Mouse (Mus musculus): ENCODE results near the gene Gadd45b.

Gadd45b gene

DNA sequence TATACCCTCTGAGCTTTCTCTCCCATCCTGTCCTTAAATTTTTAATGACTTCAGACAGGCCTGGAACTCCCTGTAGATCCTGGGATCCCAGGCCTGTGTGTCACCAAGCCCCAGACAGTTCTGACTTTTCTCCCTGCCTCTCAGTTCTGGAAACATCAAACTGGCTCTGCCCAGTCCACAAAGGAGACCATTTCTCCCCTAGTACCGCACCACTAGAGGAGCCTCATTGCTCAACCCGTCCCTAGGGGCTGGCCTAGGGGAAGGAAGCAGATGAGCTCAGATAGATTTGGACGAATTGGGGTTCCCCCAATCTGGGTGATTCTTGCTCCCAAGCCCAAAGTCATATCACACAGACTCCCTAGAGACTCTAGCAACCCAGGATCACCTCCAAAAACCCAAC is 5.4 kb downstream of the Gadd45b start:
- DNase-seq (ENCODE audit: low read depth, low spot score) = no peak

DNA sequence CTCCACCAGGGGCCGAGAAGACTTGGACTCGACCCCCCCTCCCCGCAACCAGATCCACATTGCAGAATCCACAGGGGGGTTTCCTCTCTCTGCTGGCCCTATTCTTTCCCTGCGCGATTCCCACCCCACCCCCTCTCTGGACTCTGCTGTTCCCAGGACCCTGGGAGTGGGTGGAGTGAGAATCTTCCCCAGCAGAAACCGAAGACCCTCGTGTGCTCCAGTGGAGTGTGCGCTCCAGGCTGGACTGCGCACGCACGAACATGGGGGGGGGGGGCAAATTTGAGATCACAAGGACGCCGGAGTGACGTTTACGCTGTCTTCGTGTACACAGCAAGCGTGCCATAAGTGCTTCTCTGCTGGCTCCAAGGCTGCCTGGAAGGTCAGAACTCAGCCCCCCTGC is 5.8 kb downstream of the Gadd45b start:
- DNase-seq (ENCODE audit: low read depth, low spot score) = no peak

DNA sequence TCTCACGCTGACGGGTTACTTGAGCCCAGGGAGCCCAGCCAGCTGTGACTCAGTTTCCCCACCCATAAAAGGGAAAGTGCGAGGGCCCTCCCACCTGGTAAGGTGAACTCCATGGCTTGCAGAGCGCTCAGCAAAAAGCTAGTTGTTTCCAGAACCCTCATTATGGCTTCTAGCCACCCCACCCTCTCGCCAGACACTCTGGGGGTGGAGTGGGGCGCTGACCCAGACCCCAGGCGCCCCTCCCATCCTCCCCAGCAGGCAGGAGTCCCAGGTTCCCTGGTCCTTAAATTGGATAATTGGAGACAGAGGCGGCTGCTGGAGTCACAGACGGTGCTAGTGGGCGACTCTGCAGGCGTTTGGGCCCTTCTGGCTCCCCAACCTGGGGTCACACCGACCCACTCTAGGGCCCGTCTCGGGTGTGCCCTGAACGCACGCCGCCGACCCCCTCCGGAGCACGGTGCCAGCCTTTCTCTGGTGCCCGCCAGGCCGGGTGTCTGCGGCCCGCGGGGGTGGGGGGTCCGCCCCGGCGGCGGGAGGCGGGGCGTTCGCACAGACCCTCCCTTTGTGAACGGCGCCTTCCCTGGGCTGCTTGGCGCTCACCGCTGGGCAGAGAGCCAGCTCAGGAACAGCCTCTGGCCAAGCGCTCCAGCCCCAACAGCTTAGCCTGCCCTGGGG is 6.4 kb downstream of the Gadd45b start:
- DNase-seq (ENCODE audit: low read depth, low spot score) = no peak

DNA sequence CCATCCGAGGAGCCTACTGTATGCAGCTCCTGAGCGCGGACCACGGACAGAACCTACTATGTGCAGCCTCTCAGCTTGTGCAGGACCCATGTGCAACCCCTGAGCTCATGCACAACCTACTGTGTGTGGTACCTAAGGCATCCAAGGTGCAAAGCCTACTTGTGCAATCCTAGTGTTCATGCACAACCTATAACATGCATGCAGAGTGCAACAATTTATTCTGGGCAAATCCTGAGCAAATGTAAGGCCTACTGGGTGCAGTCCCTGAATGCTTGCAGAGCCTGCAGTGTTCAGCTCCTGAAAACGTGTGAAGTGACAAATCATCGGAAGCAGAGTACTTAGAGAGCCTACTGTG is 6.9 kb downstream of the Gadd45b start:
- DNase-seq (ENCODE audit: low read depth, low spot score) = no peak

DNA sequence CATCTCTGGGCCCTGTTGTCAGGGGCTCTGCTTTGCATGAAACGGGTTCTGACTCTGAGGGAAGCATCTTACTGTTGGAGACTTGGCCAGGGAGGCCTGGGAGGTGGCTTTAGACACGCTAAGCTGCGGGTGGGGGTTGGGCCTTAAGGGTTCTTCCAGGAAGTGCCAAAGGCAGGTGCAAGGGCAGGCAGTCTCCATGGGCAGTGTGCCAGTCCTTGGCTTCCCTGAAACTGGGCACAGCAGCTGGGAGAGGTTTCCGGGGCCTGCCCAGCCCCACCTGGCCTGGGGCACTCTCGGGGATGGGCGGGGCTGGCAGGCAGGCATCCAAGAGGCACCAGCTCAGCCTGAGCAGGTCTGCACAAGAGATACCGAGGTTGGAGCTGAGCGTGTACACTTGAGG is 7.8 kb downstream of the Gadd45b start:
- peak; percentile 86 for DNase-seq (ENCODE audit: low read depth, low spot score)

DNA sequence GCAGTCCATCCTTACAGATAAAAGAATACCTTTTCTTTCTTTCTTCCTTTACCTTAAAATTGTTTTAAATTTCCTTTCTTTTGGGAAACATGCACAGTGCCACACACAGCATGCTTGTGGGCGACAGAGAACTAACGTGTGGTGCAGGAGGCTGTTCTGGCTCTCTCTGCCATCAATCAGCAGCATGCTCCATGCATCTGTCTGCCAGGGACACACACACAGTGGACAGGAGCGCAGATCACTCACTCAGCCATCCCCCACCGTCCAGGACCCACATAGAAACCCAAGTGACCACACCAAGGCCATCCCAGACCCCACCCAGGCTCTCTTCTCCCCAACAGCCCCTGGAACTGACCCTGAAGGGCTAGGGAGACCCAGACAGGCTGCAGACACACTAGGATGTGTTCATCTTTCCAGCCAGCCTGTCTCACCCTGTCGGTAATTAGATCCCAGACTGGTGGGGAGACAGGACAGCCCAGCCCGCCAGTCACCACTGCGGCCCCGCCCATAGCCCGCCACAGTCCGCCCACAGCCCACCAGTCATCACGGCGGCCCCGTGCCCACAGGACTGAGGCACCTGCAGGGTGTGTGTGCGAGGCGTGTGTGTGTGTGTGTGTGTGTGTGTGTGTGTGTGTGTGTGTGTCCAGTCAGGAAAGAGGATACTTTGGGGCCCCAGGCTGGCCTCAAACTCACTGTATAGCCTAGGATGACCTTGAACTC is 9.1 kb downstream of the Gadd45b start:
- DNase-seq (ENCODE audit: low read depth, low spot score) = no peak

DNA sequence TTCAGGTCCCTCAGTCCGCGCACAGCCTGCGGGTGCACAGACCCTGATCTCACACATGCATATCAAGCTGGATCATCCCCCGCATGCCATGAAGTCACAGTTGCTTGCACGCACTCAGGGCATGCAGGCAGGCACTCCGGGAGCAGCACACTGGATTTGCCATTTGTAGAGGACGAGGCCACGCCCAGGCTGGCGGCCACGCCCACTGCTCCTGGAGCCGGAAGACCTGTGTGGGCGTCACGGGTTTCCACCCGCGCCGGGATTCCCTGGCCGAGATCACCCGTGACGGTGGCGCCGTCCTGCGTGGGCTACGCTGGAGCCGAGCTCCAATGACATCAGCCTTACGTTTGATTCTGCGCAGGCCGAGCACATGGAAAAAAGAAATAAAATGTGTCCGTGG is 9.8 kb downstream of the Gadd45b start:
- DNase-seq (ENCODE audit: low read depth, low spot score) = peak; percentile 93

DNA sequence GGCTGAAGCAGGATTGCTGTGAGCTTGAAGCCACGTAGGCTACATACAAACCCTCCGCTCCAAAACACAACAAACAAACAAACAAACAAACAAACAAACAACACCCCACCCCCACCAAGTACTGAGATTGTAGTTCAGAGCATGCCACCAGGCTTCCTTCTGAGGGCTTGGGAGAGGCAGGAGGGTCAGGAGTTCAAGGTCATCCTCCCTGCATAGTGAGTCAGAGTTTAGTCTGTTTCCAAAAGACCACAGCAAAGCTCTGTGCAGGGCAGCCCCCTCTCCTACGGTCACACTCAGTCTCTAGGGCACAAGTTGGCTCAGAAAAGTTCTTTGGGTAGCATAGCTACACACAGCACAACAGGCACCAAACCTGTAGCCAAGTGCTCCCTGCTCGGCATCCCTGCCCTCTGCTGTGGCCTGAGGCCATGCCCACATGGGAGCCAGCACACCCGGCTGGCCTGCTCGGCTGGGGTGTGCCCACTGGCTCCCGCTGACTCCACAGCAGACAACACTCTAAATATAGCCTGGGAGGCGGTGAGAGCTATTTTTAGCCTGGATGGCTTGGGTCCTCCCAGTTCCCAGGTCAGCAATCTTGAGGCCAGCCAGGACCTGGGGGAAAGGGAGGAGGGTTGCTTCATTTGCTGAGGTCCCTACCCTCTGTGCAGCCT is 10.6 kb downstream of the Gadd45b start:
- peak; percentile 95 for DNase-seq (ENCODE audit: low read depth, low spot score)

DNA sequence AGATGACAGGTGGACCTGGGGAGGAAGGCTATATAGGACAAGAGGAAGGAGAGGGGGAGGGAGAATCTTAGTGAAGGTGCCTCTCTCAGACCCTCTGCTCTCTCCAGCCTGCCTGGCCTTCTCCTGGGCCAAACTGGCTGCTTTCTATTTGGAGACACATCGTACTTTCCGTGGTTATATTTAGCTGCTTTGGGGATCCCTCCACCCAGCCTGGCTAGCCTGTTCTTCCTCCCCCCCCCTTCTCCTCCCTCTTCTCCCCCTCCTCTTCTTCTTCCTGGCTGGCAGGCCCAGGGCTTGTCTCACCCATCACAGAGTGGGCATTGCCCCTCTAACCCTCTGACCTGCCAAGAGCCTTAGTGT is 11.1 kb downstream of the Gadd45b start:
- DNase-seq (ENCODE audit: low read depth, low spot score) = no peak

DNA sequence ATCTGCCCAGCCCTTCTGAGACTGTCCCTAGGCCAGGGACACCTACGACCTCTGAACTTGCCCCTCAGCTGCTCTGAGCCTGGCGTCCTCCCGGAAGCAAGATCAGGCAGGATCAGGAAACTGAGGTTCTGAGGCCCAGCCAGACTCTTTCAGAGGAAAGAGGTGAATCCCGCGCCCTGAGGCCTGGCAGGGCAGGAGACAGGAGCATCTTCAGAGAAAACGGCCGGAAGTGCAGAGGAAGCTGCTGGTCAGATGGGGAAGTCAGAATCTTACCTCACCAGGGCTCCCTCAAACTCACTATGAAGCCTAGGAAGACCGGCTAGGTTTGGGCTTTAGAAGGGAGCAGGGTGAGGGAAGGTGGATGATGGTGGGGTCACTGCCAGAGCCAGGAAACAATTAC is 13.0 kb downstream of the Gadd45b start:
- no peak for DNase-seq (ENCODE audit: low read depth, low spot score)

DNA sequence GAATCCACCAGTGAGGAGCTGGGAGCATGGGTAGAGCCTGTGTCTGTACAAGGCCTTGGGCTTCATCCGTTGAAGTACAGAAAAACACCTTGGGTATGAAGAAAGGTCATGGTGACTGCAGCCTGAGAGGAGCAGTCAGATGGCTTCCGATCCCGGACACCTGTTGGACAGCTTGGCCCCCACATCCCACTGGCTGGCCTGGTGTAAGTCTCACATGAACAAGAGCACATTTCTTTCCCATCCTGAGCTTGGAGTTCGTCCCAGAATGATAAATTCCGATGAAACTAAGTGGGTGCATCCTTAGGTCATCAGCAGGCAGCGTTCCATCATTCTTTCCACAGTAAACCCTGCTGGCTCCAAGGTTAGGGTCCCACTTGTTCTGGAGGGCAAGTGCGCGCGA is 13.8 kb downstream of the Gadd45b start:
- DNase-seq (ENCODE audit: low read depth, low spot score) = no peak

DNA sequence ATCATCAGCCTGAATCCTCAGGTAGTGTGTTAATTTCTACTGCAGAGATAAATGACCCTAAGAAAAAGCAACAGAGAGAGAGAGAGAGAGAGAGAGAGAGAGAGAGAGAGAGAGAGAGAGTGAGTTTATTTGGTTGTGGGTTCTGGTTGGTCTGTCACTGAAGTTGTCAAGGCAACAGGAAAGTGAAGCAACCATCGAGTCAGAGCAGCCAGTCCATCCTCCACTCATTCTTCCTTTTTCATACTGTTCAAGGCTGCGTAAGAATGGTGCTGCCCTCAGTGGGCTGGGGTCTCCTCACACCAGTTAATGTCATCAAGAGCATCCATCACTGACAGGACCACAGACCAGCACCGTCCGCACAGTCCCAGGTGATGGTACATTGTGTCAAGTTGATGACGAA is 14.4 kb downstream of the Gadd45b start:
- DNase-seq (ENCODE audit: low read depth, low spot score) = no peak

DNA sequence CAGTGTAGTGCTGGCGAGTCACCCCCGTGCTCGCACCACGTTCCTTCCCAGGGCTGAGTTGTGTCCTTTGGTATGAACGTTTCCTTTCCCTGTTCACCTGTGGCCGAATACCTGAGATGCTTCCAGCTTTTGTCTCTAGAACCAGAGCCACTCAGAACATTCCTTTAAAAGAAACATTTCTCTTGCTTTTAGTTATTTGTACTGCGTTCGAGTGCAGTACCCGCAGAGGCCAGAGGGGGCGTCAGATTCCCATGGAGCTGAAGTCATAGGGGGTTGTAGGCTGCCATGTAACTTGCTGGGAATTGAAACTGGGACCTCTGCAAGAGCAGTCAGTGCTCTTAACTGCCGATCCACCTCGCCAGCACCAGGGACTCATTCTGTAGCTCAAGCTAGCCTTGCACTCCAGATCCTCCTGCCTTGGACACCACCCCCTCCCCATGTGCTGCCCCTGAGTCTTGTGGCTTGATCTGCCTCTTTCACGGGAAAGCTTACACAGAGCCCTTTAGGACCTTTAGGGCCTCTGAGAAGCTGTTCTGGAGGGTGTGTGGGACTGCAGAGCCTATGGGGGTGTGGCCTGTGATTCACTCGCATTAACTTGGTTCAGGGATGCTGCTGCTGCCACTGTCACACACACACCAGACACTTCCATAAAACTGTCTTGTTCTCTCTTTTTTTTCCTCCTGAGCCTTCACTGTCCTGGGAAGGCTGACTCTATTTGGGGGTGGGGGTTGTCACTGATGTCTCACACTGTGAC is 17.0 kb downstream of the Gadd45b start:
- DNase-seq (ENCODE audit: low read depth, low spot score) = no peak

DNA sequence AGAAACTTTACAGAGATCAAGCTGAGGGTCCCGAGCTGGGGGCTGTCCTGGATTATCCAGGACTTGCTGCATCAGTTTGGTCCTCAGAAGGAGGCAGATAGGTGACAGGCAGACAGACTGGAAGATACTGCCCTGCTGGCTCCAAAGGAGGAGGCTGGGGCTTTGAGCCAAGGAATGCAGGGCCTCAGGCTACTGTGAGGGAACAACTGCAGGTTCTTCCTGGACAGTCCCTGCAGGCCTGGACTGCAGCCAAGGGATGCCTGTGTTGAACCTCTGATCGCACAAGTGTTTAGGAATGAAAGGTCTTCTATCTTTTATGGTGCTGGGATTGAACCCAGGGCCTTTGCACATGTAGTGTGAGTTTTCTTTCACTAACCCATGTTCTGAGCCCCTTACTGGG is 17.9 kb downstream of the Gadd45b start:
- DNase-seq (ENCODE audit: low read depth, low spot score) = no peak

DNA sequence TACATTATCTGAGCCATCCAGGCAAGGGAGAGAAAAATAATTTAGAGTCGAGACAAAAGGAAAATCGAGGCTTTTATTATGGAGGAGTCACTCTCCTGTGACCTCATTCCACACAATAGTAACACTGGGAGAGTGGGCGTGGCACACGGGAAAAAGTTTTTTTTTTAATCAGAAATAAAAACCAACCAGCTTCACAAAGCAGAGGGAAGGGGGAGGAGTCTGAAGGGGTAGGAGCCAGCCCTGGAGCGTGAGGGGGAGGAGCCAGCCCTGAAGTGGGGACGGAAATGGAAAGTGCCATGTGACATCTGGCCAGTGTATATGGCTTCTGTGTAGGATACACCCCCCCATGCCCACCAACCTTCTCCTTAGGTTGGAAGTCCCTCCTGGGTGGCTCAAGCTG is 18.7 kb downstream of the Gadd45b start:
- no peak for DNase-seq (ENCODE audit: low read depth, low spot score)

DNA sequence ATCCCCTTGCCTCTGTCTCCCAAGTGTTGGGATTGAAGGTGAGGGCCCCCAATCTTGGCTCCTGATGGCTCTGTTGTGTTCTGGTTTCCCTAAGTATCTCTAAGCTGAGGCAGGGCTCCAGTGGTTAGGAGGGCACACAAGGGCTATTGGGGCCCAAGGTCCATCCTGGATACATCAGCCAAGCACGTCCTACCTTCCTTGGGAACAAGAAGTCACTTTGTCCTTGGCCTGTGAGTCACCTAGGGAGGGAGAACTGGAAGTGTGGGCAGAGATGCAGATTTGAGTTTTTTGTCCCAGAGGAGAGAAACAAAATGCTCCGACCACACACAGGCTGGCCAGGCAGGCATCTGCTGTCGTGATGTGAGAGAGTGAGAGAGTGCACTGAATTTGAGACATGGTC is 19.2 kb downstream of the Gadd45b start:
- DNase-seq (ENCODE audit: low read depth, low spot score) = no peak

DNA sequence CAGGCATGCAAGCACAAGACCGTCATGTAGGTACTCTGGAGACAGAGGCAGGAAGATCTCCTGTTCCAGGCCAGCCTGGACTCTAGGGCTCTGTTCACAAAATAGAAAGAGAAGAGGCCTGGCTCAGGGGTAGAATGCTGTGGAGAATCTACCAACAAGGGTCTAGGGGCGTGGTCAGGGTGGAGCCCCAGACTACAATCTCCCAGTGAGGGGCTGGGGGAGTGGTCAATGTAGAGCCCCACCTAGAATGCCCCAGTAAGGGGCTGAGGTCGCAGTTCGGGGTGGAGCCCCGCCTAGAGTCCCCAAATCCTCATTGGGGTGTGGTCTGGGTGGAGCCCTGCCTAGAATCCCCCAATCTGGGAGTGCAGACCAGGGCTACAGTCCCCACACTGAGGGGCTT is 20.4 kb downstream of the Gadd45b start:
- no peak for DNase-seq (ENCODE audit: low read depth, low spot score)

DNA sequence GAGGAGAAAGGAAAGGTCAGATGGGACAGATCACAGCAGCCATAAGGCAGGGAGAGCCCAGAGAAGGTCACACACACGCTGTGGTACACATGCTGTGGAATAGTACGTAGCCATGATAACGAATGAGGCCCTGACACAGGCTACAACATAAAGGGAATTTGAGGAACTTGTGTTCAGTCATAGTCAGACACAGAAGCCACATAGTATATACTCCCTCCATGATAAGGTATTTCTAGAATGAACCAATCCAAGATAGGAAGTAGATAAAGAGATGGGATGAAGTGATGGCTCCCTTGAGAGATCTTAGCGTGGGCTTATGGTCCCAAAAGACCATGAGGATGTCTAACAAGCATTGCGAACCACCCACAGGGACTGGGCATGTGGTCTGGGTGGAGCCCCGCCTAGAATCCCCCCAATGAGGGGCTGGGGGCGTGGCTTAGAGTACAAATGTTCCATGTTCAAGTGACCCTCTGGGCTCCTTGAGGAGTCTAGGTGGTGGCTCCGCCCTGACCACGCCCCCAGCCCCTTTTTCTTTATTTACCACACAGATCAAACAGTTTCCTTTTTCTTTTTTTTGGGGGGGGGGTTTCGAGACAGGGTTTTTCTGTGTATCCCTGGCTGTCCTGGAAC is 22.0 kb downstream of the Gadd45b start:
- no peak for DNase-seq (ENCODE audit: low read depth, low spot score)

DNA sequence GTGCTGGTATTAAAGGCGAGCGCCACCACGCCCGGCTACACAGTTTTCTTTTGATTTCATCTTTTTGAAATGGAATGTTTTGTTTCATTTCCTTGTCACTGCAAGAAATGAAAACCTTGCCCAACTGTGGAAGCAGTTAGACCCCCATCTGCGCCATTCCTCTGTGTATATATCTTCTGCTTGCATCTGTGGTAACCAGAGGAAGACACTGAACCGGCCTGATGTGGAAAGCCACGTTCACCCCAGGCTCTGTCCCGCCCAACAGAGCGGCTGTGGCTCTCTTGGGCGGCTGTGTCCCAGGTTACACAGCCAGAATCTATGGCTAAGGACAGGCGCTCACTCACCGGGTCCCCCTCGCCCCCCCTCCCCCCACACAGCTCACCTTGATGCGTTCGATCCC is 22.6 kb downstream of the Gadd45b start:
- DNase-seq (ENCODE audit: low read depth, low spot score) = no peak

DNA sequence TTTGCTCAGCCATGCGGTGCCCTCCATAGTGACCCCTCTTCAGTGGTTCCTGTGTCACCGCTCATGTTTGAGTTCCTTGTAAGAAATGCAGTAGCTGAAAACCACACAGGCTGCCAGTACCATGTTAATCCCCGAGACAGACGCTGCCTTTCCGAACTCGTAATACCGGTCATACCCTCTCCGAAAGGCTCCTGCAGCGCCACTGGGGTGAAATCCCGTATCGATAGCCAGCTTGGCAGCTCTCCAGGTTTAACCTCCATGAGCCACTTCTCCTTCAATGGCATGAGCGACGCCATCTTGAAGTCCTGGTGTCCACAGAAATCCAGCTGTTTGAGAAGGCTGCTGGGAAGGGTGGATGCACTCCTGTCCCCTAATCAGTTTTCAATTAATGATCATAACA is 24.5 kb downstream of the Gadd45b start:
- no peak for DNase-seq (ENCODE audit: low read depth, low spot score)

DNA sequence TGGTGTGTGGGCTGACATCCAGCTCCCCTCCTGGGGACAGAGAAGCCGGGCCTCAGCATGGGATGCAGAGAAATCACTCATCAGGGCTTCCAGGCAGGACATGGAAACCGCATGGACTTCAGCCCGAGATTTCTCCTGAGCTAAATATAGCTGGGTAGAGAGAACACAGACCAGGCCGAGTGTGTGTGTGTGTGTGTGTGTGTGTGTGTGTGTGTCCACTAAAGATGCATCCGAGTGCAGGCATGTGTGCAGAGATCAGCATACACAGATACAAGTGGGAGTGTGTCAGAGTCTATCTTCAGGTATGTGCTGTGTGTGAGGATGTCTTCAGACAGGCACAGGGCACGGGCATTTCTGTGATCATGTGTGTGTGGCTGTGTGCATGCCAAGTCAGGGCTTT is 25.0 kb downstream of the Gadd45b start:
- peak; percentile 79 for DNase-seq (ENCODE audit: low read depth, low spot score)

DNA sequence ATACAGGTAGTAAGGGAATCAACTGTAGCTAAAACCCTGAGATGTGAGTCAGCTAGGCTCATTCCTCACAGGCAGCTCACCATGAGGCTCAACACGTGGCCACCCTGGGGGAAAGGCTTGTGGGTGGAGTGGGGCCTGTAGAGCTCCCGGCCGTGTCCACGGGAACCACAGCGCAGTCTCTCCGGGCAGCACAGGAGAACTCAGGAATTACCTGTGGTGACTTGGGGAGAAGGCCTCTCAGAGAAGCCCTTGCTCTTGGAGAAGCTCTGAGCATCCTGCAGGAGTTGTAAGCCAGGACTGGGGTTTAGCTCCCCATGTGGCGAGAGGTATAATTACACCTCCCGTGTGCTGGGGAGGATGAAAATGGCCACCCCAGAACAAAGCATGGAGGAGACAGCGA is 25.7 kb downstream of the Gadd45b start:
- no peak for DNase-seq (ENCODE audit: low read depth, low spot score)
